Mouse (Mus musculus) erythroblast, embryonic 14.5 days (primary cell): ENCODE data around the gene Fuca1.

Source experiments
- GATA1 ChIP-seq: IDR thresholded peaks from 2 replicates; pipeline ENCODE4 v1.6.1; 2012; ENCODE audit warnings: low read length, inconsistent platforms, mixed read lengths
- TAL1 ChIP-seq: IDR thresholded peaks from 3 replicates; pipeline ENCODE4 v1.6.1; 2012; ENCODE audit warnings: low read length, inconsistent platforms, mixed read lengths

DNA sequence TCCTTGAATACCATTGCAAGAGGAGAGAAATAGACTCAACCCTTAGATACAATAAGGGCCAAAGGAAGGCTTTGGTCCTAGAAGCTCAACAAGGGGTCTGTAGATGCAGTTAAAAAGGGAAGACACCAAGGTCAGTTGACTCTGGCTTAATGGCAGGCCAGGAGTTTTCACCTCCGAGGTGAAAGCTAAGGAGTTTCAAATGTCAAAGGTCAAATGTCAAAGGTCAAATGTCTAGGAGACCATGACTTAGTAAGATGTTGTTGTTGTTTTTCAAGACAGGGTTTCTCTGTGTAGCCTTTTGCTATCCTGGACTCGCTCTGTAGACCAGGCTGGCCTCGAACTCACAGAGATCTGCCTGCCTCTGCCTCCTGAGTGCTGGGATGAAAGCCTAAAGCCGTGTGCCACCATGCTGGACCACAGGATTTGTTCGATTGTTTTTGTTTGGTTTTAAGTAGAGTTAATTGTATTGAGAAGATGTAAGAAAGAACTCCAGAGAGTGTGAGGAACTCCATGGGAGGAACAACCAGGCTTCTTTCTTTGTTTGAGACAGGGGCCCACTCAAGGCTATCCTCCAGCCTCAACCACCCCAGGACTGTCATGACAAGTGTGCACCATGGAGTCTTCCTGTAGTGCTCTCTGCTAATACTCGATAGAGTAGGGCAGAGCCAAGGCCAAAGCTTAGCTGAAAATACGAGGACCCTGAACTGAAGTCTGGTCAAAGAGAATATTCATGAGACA lies 31.2 kb upstream of the Fuca1 start:
- TF ChIP-seq GATA1 (no peak), TAL1 (no peak)
